Mouse (Mus musculus) gastrocnemius, postnatal 4 days (tissue): ENCODE results near the gene Timd4. TPM values are rescaled to one million over a fixed set of nuclear protein-coding genes. Genes with fewer than 3 reads are reported as not detected.

ENCODE experiments used
- DNase-seq, 2 experiments: peaks; one replicate each; pipeline ENCODE4 v3.0.0; 2021 to 2022; ENCODE audit warnings: low spot score in 2 of 2, mixed read lengths in 2 of 2
- long read RNA-seq, 2 experiments: library from polyadenylated mRNA; stranded (forward); transcript quantifications; one replicate each; pipeline ENCODE4 v2.0.0; 2021
- total RNA-seq, 2 experiments: library from RNA; stranded (reverse); gene quantifications; 2 replicates each; pipeline ENCODE4 v1.2.3; 2021

Gene Timd4
- 1 to 10 TPM in 1 of 2 experiments, under 1 TPM in 1; 0.44 to 1.1 TPM for total RNA-seq
- long read RNA-seq, experiment 1, partial matches to known transcripts = 1 of 2 reads
- long read RNA-seq, experiment 1, other reads (novel, unspliced or antisense) = 0 of 2 reads
- long read RNA-seq, experiment 2, partial matches to known transcripts = 0 of 1 reads
- long read RNA-seq, experiment 2, other reads (novel, unspliced or antisense) = 0 of 1 reads

GRCm38 (mm10) chr11:46810511-46810910 is at the start of gene Timd4:
Gene Timd4, plus strand, starts transcription at chr11:46810800.
- DNase-seq = no peak

GRCm38 (mm10) chr11:46776879-46777278 is 33.7 kb upstream of the Timd4 start:
- no peak for DNase-seq

GRCm38 (mm10) chr11:46779811-46780210 is 30.8 kb upstream of the Timd4 start:
- DNase-seq = no peak

- DNase-seq = no peak
Observed at GRCm38 (mm10) chr11:46804440-46804839, 6.2 kb upstream of the Timd4 start.

GRCm38 (mm10) chr11:46817692-46818091 is 7.1 kb downstream of the Timd4 start:
- DNase-seq = no peak

- no peak for DNase-seq
Observed at GRCm38 (mm10) chr11:46819930-46820329, 9.3 kb downstream of the Timd4 start.

- DNase-seq = no peak
Observed at GRCm38 (mm10) chr11:46830348-46830747, 19.7 kb downstream of the Timd4 start.

GRCm38 (mm10) chr11:46835080-46835479 is 24.5 kb downstream of the Timd4 start:
- no peak for DNase-seq

- DNase-seq = no peak
Observed at GRCm38 (mm10) chr11:46842015-46842726, 31.6 kb downstream of the Timd4 start.

- DNase-seq = no peak
Observed at GRCm38 (mm10) chr11:46846661-46847060, 36.1 kb downstream of the Timd4 start.

GRCm38 (mm10) chr11:46847827-46848220 is 37.2 kb downstream of the Timd4 start:
- no peak for DNase-seq

GRCm38 (mm10) chr11:46848221-46848971 is 37.8 kb downstream of the Timd4 start:
- DNase-seq = peak in 1 of 2 experiments; percentile 20

GRCm38 (mm10) chr11:46864809-46865208 is 54.2 kb downstream of the Timd4 start:
- DNase-seq = no peak

- no peak for DNase-seq
Observed at GRCm38 (mm10) chr11:46868594-46868993, 58.0 kb downstream of the Timd4 start.

- DNase-seq = no peak
Observed at GRCm38 (mm10) chr11:46875774-46876173, 65.2 kb downstream of the Timd4 start.

GRCm38 (mm10) chr11:46882456-46882855 is 71.9 kb downstream of the Timd4 start:
- no peak for DNase-seq

- DNase-seq = no peak
Observed at GRCm38 (mm10) chr11:46889093-46889492, 78.5 kb downstream of the Timd4 start.

Other genes with a start within 250 kb of the Timd4 start
- not detected for gene BC053393, start 239.3 kb upstream of the Timd4 start, total RNA-seq
- not detected for gene Dppa1, start 181.5 kb upstream of the Timd4 start, total RNA-seq
- gene Timd2, start 103.7 kb upstream of the Timd4 start, total RNA-seq = under 1 TPM in 1 of 2 experiments, not detected in 1; 0.78 TPM
- under 1 TPM; 0.37 to 0.54 TPM for gene Havcr1, start 75.7 kb upstream of the Timd4 start, total RNA-seq